Mouse (Mus musculus) midbrain, embryonic 13.5 days (tissue): Measurements from ENCODE around the gene Ninj1. TPM values are rescaled to one million over a fixed set of nuclear protein-coding genes. Genes with fewer than 3 reads are reported as not detected.

Experiments
- ATAC-seq: fragments of 200-750 bp; cut with Nextera tagmentation; 2 replicates; pipeline ENCODE4 v1.8.0; 2017; ENCODE audit warnings: mild to moderate bottlenecking, moderate TSS enrichment, moderate library complexity
- H3K27ac ChIP-seq: fragments of 300-500 bp; sonication (generic); 2 replicates; pipeline ENCODE4 v1.5.1; 2015; ENCODE audit warnings: inconsistent platforms, mild to moderate bottlenecking, moderate library complexity
- H3K27me3 ChIP-seq: fragments of 300-500 bp; sonication (generic); 2 replicates; pipeline ENCODE4 v1.6.1; 2015; ENCODE audit warnings: mild to moderate bottlenecking, inconsistent platforms
- H3K36me3 ChIP-seq: fragments of 300-500 bp; sonication (generic); 2 replicates; pipeline ENCODE4 v1.6.1; 2015; ENCODE audit warnings: mild to moderate bottlenecking, inconsistent platforms
- H3K4me1 ChIP-seq: fragments of 300-500 bp; sonication (generic); replicated peaks from 2 replicates; pipeline ENCODE4 v1.6.1; 2015; ENCODE audit warnings: inconsistent platforms
- H3K4me2 ChIP-seq: fragments of 300-500 bp; sonication (generic); replicated peaks from 2 replicates; pipeline ENCODE4 v1.6.1; 2015; ENCODE audit warnings: moderate library complexity, mild to moderate bottlenecking, inconsistent platforms
- H3K4me3 ChIP-seq: fragments of 300-500 bp; sonication (generic); replicated peaks from 2 replicates; pipeline ENCODE4 v1.5.1; 2015; ENCODE audit warnings: mild to moderate bottlenecking, inconsistent platforms
- H3K9ac ChIP-seq: fragments of 300-500 bp; sonication (generic); replicated peaks from 2 replicates; pipeline ENCODE4 v1.6.1; 2015; ENCODE audit warnings: mild to moderate bottlenecking, inconsistent platforms
- H3K9me3 ChIP-seq: fragments of 300-500 bp; sonication (generic); 2 replicates; pipeline ENCODE4 v1.6.1; 2016; ENCODE audit warnings: mild to moderate bottlenecking, inconsistent platforms
- WGBS: fragments of 180-500 bp; shearing (Covaris S2); methylation state at CpG from one replicate; pipeline ENCODE4 v1.1.7; 2015; 5-methylcytosine and 5-hydroxymethylcytosine counted together
- polyA plus RNA-seq: library from polyadenylated mRNA; unstranded; fragments of >200 nt; fragmentation: Nextera tagmentation; extraction: Ambion mirVana; gene quantifications from 2 replicates; pipeline ENCODE4 v1.2.1, GENCODE M21; 2015

Gene Ninj1
- polyA plus RNA-seq, 1 experiment from 2014 or later, result 14.6 TPM

GRCm38 (mm10) chr13:49218651-49219050, 31.4 kb downstream of the Ninj1 start:
- ATAC-seq, result no peak
- peaks cover 47% of the 10 kb centered on the region for H3K27me3 ChIP-seq
- H3K9me3 ChIP-seq, result no peaks in the 10 kb centered on the region
- no peak overlapping the region for H3K4me2 ChIP-seq
- peaks cover 26% of the 10 kb centered on the region for H3K4me1 ChIP-seq
- 28% methylated on average over 3 of the region's 3 CpGs for WGBS
- no peak overlapping the region for H3K9ac ChIP-seq
- H3K27ac ChIP-seq, result no peak overlapping the region
- H3K36me3 ChIP-seq, result no peaks in the 10 kb centered on the region
- H3K4me3 ChIP-seq, result no peak overlapping the region

DNA sequence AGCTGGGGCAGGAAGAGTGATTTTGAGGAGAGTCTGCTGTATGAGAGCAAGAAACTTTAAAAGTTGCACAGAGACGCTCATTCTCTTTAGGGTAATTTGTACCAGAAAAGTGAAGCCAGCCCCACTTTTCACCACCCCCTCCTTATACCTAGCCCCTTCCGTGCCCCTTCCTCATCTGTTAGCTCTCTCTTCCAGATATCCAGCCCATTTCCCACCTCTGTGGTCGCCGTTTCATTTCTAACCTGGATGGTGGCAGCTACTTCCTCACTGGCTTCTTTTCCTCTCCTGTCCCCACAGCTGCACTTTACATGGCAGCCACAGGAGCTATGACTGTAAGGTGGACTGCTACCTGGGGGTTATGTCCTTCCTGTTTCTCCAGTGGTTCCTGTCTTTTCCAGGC, 32.1 kb downstream of the Ninj1 start:
- peaks cover 47% of the 10 kb centered on the region for H3K27me3 ChIP-seq
- no peak overlapping the region for H3K4me2 ChIP-seq
- H3K9me3 ChIP-seq, result no peaks in the 10 kb centered on the region
- 85% methylated on average over 4 of the region's 4 CpGs for WGBS
- no peak overlapping the region for H3K27ac ChIP-seq
- H3K9ac ChIP-seq, result no peak overlapping the region
- H3K36me3 ChIP-seq, result no peaks in the 10 kb centered on the region
- no peak overlapping the region for H3K4me3 ChIP-seq
- ATAC-seq, result no peak
- peaks cover 20% of the 10 kb centered on the region for H3K4me1 ChIP-seq

DNA sequence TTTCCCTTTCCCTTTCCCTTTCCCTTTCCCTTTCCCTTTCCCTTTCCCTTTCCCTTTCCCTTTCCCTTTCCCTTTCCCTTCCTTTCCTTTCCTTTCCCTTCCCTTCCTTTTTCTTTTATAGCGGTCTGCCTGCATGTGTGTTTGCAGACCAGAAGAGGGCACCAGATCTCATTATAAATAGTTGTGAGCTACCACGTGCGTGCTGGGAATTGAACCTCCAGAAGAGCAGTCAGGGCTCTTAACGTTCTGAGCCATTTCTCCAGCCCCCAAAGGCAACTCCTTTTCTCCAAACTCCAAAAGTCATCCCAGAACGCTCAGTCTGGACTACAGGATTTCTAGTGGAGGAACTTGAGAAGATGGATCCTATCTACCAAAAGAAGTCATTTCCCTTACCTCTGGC, 33.6 kb downstream of the Ninj1 start:
- Histone ChIP-seq H3K4me1 (peaks cover 7% of the 10 kb centered on the region; the same call in 1 of the 2 replicates), H3K36me3 (no peaks in the 10 kb centered on the region), H3K27ac (no peak overlapping the region), H3K9me3 (no peaks in the 10 kb centered on the region), H3K27me3 (peaks cover 40% of the 10 kb centered on the region), H3K4me3 (no peak overlapping the region), H3K9ac (no peak overlapping the region), H3K4me2 (no peak overlapping the region)
- ATAC-seq, result no peak
- WGBS, result 28% methylated on average over 5 of the region's 5 CpGs

GRCm38 (mm10) chr13:49224314-49224713, 37.0 kb downstream of the Ninj1 start:
- Histone ChIP-seq H3K36me3 (no peaks in the 10 kb centered on the region), H3K4me2 (no peak overlapping the region), H3K27ac (no peak overlapping the region), H3K4me1 (no peaks in the 10 kb centered on the region), H3K27me3 (peaks cover 19% of the 10 kb centered on the region; the same call in 1 of the 2 replicates), H3K9me3 (no peaks in the 10 kb centered on the region), H3K9ac (no peak overlapping the region), H3K4me3 (no peak overlapping the region)
- WGBS, result 20% methylated on average over 10 of the region's 10 CpGs
- ATAC-seq, result no peak

- H3K9ac ChIP-seq, result no peak overlapping the region
- no peaks in the 10 kb centered on the region for H3K9me3 ChIP-seq
- no peaks in the 10 kb centered on the region for H3K36me3 ChIP-seq
- H3K4me3 ChIP-seq, result no peak overlapping the region
- ATAC-seq, result no peak
- no peak overlapping the region for H3K27ac ChIP-seq
- WGBS, result 23% methylated on average over 6 of the region's 6 CpGs
- H3K4me1 ChIP-seq, result no peaks in the 10 kb centered on the region
- no peak overlapping the region for H3K4me2 ChIP-seq
- peaks cover 16% of the 10 kb centered on the region; the same call in 1 of the 2 replicates for H3K27me3 ChIP-seq
These were observed 37.4 kb downstream of the Ninj1 start for GRCm38 (mm10) chr13:49224729-49225128.

DNA sequence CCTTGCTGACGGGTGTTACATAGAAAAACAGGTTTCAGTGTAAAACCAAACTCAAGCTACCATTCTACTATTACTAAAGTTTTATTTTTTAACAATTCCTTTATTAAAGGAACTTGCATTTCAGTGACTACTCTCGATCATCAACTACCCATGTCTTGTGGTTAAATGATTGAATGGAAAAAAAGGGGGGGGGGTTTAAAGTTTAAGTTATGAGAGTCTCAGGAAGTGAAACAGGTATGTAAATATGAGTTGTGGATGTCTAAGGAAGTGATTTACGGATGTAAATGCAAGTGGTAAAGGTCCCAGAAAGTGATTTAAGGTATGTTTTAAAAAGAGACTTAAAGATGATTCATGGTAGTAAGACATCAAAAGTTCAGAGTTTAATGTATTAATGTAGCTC, 37.9 kb downstream of the Ninj1 start:
- no peak overlapping the region for H3K4me2 ChIP-seq
- no peak overlapping the region for H3K9ac ChIP-seq
- H3K9me3 ChIP-seq, result no peaks in the 10 kb centered on the region
- peaks cover 14% of the 10 kb centered on the region; the same call in 1 of the 2 replicates for H3K27me3 ChIP-seq
- no peaks in the 10 kb centered on the region for H3K4me1 ChIP-seq
- 68% methylated on average over 3 of the region's 3 CpGs for WGBS
- H3K4me3 ChIP-seq, result no peak overlapping the region
- H3K36me3 ChIP-seq, result no peaks in the 10 kb centered on the region
- no peak for ATAC-seq
- no peak overlapping the region for H3K27ac ChIP-seq

DNA sequence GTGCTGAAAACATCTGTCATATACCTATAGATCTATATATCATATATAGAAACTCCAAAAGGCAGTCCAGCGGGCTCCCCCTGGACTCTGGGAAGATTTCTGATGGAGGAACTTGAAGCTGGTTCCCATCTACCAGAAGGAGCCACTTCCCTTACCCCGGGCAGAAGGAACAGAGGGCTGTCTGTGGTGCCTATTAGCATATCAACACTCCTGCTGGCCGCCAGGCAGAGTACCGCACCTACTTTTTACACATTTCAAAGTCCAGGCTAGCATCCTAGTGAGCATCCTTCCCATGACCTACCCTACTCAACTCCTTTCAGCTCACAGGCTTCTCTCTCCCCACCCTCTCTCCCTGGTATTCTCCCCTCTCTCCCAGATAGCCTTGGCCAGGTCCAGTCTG, 38.3 kb downstream of the Ninj1 start:
- Histone ChIP-seq H3K27ac (no peak overlapping the region), H3K9ac (no peak overlapping the region), H3K4me1 (no peaks in the 10 kb centered on the region), H3K4me2 (no peak overlapping the region), H3K9me3 (no peaks in the 10 kb centered on the region), H3K36me3 (no peaks in the 10 kb centered on the region), H3K27me3 (peaks cover 11% of the 10 kb centered on the region; the same call in 1 of the 2 replicates), H3K4me3 (no peak overlapping the region)
- 32% methylated on average over 4 of the region's 4 CpGs for WGBS
- ATAC-seq, result no peak

DNA sequence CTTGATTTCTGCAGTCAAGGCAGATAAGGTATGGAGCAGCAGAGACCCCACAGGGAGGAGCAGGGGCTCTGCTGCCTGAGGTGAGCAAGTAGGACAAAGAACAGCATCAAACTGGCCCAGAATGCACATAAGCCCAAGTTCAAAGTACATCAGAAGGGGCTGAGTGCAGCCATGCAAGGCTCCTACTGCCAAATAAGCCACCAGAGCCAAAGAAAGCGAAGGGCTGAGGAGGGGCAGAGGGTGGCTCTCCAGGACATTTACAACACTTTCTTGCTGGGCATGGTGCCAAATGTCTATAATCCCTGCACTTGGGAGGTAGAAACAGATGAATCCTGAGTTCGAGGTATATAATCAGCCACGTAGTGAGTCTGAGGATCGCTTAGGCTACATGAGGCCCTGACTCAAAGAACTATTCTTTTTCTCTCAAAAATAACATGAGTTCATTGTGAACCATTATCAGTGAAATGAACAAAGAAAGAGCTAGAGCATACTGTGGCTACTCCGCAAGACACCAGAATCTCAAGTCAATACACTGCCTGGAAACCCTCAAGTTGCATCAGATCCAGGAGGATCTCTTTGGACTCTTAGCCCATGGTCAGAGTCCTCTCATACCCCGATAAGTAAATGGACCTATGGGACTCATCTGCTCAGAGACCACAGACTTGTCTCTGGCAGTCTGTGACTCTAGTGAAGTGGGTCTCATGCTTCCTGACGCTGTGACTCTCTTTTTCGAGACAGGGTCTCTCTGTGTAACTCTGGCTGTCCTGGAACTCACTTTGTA, 46.7 kb downstream of the Ninj1 start:
- no peak overlapping the region for H3K9ac ChIP-seq
- WGBS, result 91% methylated on average over 8 of the region's 8 CpGs
- no peak overlapping the region for H3K27ac ChIP-seq
- no peaks in the 10 kb centered on the region for H3K9me3 ChIP-seq
- H3K27me3 ChIP-seq, result no peaks in the 10 kb centered on the region
- no peak overlapping the region for H3K4me2 ChIP-seq
- no peak overlapping the region for H3K4me3 ChIP-seq
- no peaks in the 10 kb centered on the region for H3K36me3 ChIP-seq
- no peaks in the 10 kb centered on the region for H3K4me1 ChIP-seq
- no peak for ATAC-seq

DNA sequence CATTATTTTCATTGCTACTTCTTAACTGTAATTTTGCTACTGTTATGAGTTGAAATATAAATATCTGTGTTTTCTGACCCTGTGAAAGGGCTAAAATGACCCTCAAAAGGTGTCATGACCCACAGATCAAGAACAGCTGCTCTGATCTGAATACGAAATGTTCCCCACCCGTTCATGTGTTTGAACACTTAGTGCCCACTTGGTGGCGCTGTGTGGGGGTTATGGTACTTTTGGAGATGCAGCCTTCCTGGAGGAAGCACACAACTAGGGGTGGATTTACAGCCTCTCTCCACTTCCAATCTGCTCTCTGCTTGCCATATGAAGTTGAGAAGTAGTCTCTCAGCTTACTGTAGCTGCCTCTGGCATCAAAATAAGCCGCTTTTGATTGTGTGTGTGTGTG, 47.4 kb downstream of the Ninj1 start:
- Histone ChIP-seq H3K36me3 (no peaks in the 10 kb centered on the region), H3K27me3 (no peaks in the 10 kb centered on the region), H3K4me1 (no peaks in the 10 kb centered on the region), H3K27ac (no peak overlapping the region), H3K4me2 (no peak overlapping the region), H3K4me3 (no peak overlapping the region), H3K9me3 (no peaks in the 10 kb centered on the region), H3K9ac (no peak overlapping the region)
- WGBS, result 94% methylated on average over 4 of the region's 4 CpGs
- no peak for ATAC-seq

- no peak overlapping the region for H3K27ac ChIP-seq
- H3K4me2 ChIP-seq, result no peak overlapping the region
- no peaks in the 10 kb centered on the region for H3K4me1 ChIP-seq
- H3K4me3 ChIP-seq, result no peak overlapping the region
- no peak for ATAC-seq
- no peaks in the 10 kb centered on the region for H3K36me3 ChIP-seq
- no peaks in the 10 kb centered on the region for H3K27me3 ChIP-seq
- no peak overlapping the region for H3K9ac ChIP-seq
- 95% methylated on average over 8 of the region's 8 CpGs for WGBS
- H3K9me3 ChIP-seq, result no peaks in the 10 kb centered on the region
These were observed 50.3 kb downstream of the Ninj1 start for GRCm38 (mm10) chr13:49237617-49238016.

DNA sequence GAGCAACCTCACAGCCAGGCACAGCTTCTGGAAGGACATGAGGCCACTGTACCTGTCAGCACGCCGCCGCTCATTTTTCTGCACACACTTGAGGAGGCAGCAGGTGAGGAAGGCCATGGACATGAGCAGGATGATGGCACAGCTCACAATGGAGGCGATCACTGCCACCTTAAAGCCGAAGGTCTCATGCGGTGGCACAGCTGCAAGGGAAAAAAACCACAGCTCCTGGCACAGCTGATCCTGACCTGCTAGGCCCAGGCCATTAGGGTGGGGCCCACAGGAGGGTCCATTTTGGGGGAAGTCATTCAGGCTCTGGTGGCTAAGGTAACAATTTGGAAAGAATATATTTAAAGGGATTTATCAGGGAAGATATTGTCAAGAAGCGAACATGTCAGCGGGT, 51.5 kb downstream of the Ninj1 start:
- H3K9me3 ChIP-seq, result no peaks in the 10 kb centered on the region
- ATAC-seq, result no peak
- no peaks in the 10 kb centered on the region for H3K27me3 ChIP-seq
- no peak overlapping the region for H3K4me2 ChIP-seq
- WGBS, result 93% methylated on average over 8 of the region's 8 CpGs
- no peak overlapping the region for H3K4me3 ChIP-seq
- H3K9ac ChIP-seq, result no peak overlapping the region
- no peaks in the 10 kb centered on the region for H3K4me1 ChIP-seq
- no peak overlapping the region for H3K27ac ChIP-seq
- H3K36me3 ChIP-seq, result no peaks in the 10 kb centered on the region

DNA sequence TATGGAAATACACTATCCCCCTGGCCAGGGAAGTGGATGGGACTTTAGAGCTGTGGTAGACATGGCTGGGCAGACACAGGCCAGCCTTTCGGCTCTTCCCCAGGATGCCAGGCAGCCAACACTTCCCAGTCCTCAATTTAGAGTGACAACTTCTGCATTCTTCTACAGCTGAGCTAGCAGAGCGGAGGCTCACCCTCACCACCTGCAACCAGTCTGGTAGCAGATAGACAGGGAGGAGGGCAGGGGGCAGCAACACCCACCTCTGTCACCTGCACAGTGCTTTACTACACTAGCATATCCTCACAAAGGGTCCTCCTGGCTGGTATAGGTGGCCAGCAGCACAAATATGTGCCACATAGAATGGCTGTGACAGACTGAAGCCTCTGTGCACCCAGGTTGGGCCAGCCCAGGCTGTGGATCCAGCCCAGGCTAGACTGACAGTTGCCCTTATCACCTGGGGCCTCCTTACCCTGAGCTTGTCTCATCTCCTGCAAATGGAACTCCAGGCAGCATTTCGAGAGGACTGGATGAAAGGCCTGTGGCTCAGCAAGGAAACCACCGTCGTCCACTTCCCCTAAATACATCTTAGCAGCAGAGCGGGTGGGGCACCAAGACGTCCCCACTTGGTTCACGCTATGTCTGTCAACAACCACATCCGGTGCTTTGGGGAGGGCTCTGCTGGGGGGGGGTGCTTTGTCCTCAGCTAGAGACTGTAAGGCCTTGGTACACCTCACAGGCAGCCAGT, 55.2 kb downstream of the Ninj1 start:
- Histone ChIP-seq H3K9ac (no peak overlapping the region), H3K27me3 (peaks cover 20% of the 10 kb centered on the region), H3K4me2 (no peak overlapping the region), H3K36me3 (no peaks in the 10 kb centered on the region), H3K27ac (no peak overlapping the region), H3K4me3 (no peak overlapping the region), H3K9me3 (no peaks in the 10 kb centered on the region), H3K4me1 (peaks cover under 1% of the 10 kb centered on the region; the same call in 1 of the 2 replicates)
- WGBS, result 83% methylated on average over 9 of the region's 9 CpGs
- no peak for ATAC-seq
